Mouse (Mus musculus) stomach, postnatal 0 days (tissue): Measurements from ENCODE around the gene Gm49394. TPM values are rescaled to one million over a fixed set of nuclear protein-coding genes. Genes with fewer than 3 reads are reported as not detected.

Experiments used
- ATAC-seq: fragments of 200-750 bp; cut with Nextera tagmentation; 2 replicates; pipeline ENCODE4 v1.8.0; 2017; ENCODE audit not compliant: low FRiP score, low TSS enrichment
- DNase-seq: peaks from one replicate; pipeline ENCODE4 v3.0.0-alpha.2; 2016; ENCODE audit warnings: low spot score
- H3K27ac ChIP-seq: fragments of 300-500 bp; sonication (generic); replicated peaks from 2 replicates; pipeline ENCODE4 v1.5.1; 2014; ENCODE audit warnings: mild to moderate bottlenecking, control low read depth
- H3K27me3 ChIP-seq: fragments of 300-500 bp; sonication (generic); 2 replicates; pipeline ENCODE4 v1.6.1; 2014; ENCODE audit warnings: low read length; ENCODE audit not compliant: control insufficient read depth, insufficient read depth
- H3K36me3 ChIP-seq: fragments of 300-500 bp; sonication (generic); 2 replicates; pipeline ENCODE4 v1.6.1; 2014; ENCODE audit warnings: low read length, mixed read lengths; ENCODE audit not compliant: control insufficient read depth, insufficient read depth
- H3K4me1 ChIP-seq: fragments of 300-500 bp; sonication (generic); replicated peaks from 2 replicates; pipeline ENCODE4 v1.6.1; 2014; ENCODE audit warnings: antibody characterized with exemption; ENCODE audit not compliant: control insufficient read depth, insufficient read depth
- H3K4me2 ChIP-seq: fragments of 300-500 bp; sonication (generic); replicated peaks from 2 replicates; pipeline ENCODE4 v1.6.1; 2014; ENCODE audit warnings: low read depth, mild to moderate bottlenecking, control low read depth, moderate library complexity
- H3K4me3 ChIP-seq: fragments of 300-500 bp; sonication (generic); 2 replicates; pipeline ENCODE4 v1.5.1; 2014; ENCODE audit warnings: low read depth, low read length, control low read depth
- H3K9ac ChIP-seq: fragments of 300-500 bp; sonication (generic); 2 replicates; pipeline ENCODE4 v1.6.1; 2014; ENCODE audit warnings: mild to moderate bottlenecking, low read length, control low read depth, mixed read lengths
- H3K9me3 ChIP-seq: fragments of 300-500 bp; sonication (generic); 2 replicates; pipeline ENCODE4 v1.6.1; 2016; ENCODE audit warnings: low read length; ENCODE audit not compliant: control insufficient read depth
- CTCF ChIP-seq: IDR thresholded peaks from 2 replicates; pipeline ENCODE4 v1.5.1; 2016; ENCODE audit warnings: antibody characterized with exemption, low read depth, mild to moderate bottlenecking, moderate library complexity
- EP300 ChIP-seq: optimal IDR thresholded peaks from 2 replicates; pipeline ENCODE3; 2016; ENCODE audit warnings: antibody characterized with exemption
- WGBS: fragments of 180-500 bp; shearing (Covaris S2); extraction: QIAGEN DNeasy Blood & Tissue Kit; methylation state at CpG from one replicate; pipeline ENCODE4 v1.1.7; 2014; 5-methylcytosine and 5-hydroxymethylcytosine counted together
- microRNA counts: library from miRNA; unstranded; fragments of <30 nt; microRNA quantifications from one replicate; lab custom pipeline; 2015
- microRNA-seq: library from miRNA; unstranded; fragments of <30 nt; microRNA quantifications from one replicate; pipeline ENCODE4, GENCODE M21; 2016
- polyA plus RNA-seq: library from polyadenylated mRNA; unstranded; fragments of >200 nt; fragmentation: Nextera tagmentation; extraction: Ambion mirVana; gene quantifications from 2 replicates; pipeline ENCODE4 v1.2.1, GENCODE M21; 2015

The Gm49394 gene
- polyA plus RNA-seq, 1 experiment from 2014 or later: not detected

GRCm38 (mm10) chr7:142610627-142611406 lies 58.9 kb downstream of the Gm49394 start:
- H3K4me3 ChIP-seq: no peak overlapping the region
- ATAC-seq: peak; percentile 66; the same call in 1 of the 2 replicates
- WGBS: 4% methylated on average over 12 of the region's 12 CpGs

GRCm38 (mm10) chr7:142600921-142601320 lies 68.8 kb downstream of the Gm49394 start:
- Histone ChIP-seq H3K9ac (no peak overlapping the region), H3K4me2 (no peak overlapping the region), H3K27me3 (no peaks in the 10 kb centered on the region), H3K36me3 (no peaks in the 10 kb centered on the region), H3K27ac (no peak overlapping the region), H3K4me3 (no peak overlapping the region), H3K9me3 (no peaks in the 10 kb centered on the region), H3K4me1 (no peaks in the 10 kb centered on the region)
- ATAC-seq: no peak
- 83% methylated on average over 2 of the region's 2 CpGs for WGBS
- no peak for DNase-seq
- TF ChIP-seq CTCF: no peak
- no peak for TF ChIP-seq EP300

More at GRCm38 (mm10) chr7:142610627-142611406, 58.9 kb downstream of the Gm49394 start:
- Histone ChIP-seq H3K4me1 (0 out of 2 replicates have a peak, but pooled peaks cover 2% of the 10 kb centered on the region), H3K27me3 (no peaks in the 10 kb centered on the region), H3K27ac (no peak overlapping the region), H3K36me3 (no peaks in the 10 kb centered on the region), H3K4me2 (peak overlapping the region; percentile 27; the same call in 1 of the 2 replicates), H3K9ac (no peak overlapping the region), H3K9me3 (no peaks in the 10 kb centered on the region)
- TF ChIP-seq CTCF (peak; percentile 81), EP300 (no peak)
- DNase-seq: peak; percentile 71

MicroRNA genes within 50 kb of the gene (microRNA counts, 519-probe panel; counts per million panel counts)
- not detected for microRNA mmu-miR-483 (lab: Ali Mortazavi, UCI)

Small RNA genes lying within 50 kb of the gene (microRNA-seq; reads per million reads assigned to microRNA genes)
- 1,004 reads per million, percentile 72 among the genes with 10 or more reads in this experiment for gene Mir483

Other genes starting within 250 kb of the Gm49394 start
- gene Syt8, start 235.1 kb downstream of the Gm49394 start, polyA plus RNA-seq: 70.7 and 78.9 TPM in 2 replicates
- gene Tnni2, start 228.1 kb downstream of the Gm49394 start, polyA plus RNA-seq: 19.1 and 19.6 TPM in 2 replicates
- 107 and 110 TPM in 2 replicates for gene Lsp1, start 209.1 kb downstream of the Gm49394 start, polyA plus RNA-seq
- gene Tnnt3, start 171.1 kb downstream of the Gm49394 start, polyA plus RNA-seq: 8.0 and 11.7 TPM in 2 replicates
- gene Mrpl23, start 137.3 kb downstream of the Gm49394 start, polyA plus RNA-seq: 17.7 and 19.4 TPM in 2 replicates
- gene Igf2, start 3.1 kb downstream of the Gm49394 start, polyA plus RNA-seq: 287 and 390 TPM in 2 replicates
- gene Ins2, start 73.4 kb upstream of the Gm49394 start, polyA plus RNA-seq: 1.7 and 6.5 TPM in 2 replicates